1 mouse cellular context compared by ENCODE assay signal in genomic region chr16:36090785-36091509, GRCm38 (mm10).
TF ChIP-seq lines count a peak whose summit lies in the region.

No protein-coding gene starts in this region.

TF ChIP-seq in ES-E14, 5 proteins besides CTCF, POLR2A, EP300 and RAD21 (continued from another document):
- TF ChIP-seq ZC3H11A (IDR thresholded peaks at IDR 0.05; ENCODE audit: borderline replicate concordance, low read depth, low read length) (no peak), ZNF384 (IDR thresholded peaks at IDR 0.05; ENCODE audit: low read depth, low read length) (no peak), MAFK (IDR thresholded peaks at IDR 0.05; ENCODE audit: insufficient read depth, low read depth, low read length) (no peak), CHD2 (IDR thresholded peaks at IDR 0.05; ENCODE audit: low read depth, low read length) (no peak)
